In the genomic region with DNA sequence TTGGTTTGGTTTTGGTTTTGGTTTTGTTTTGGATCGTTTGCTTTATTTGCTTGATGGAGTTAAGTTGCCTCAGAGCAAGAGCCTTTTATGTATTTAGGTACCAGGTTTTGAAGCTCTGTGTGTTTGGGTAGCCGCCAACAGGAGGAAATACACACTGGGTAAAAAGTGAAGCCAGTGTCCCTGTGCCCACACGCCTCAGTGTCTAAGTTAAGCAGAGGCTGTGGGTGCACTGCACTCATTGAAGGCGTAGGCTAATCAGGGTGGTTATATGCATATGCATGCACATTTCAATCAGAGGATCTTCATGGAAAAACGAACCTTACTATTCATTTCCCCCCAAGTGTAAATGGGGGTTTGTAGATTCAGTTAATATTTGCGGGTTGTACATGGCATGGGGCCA, we compare ENCODE assay signal across 13 mouse cellular contexts.
DNase-seq lines count a peak whose midpoint lies in the region; ATAC-seq and TF ChIP-seq lines count a peak whose summit lies in the region.
"Had no signal": no experiment of that assay in that cellular context is flagged by ENCODE, and none has a peak within 500 bp of the region (broad histone marks: within the 10 kb centered on the region; RNA-seq: fewer than 3 reads in every experiment).

No protein-coding gene starts in this region.

- H3K4me2 ChIP-seq in stomach, postnatal 0 days (replicated peaks; ENCODE audit: low read depth): no peak overlapping the region
- H3K4me2 ChIP-seq: limb, embryonic 12.5 days had no signal

- no peak for TF ChIP-seq CTCF in layer of hippocampus, adult 2 months (conservative IDR thresholded peaks at IDR 0.05)
- TF ChIP-seq CTCF in stomach, postnatal 0 days (IDR thresholded peaks at IDR 0.05; ENCODE audit: low read depth): no peak

- no peaks in the 10 kb centered on the region for H3K27me3 ChIP-seq in stomach, postnatal 0 days (ENCODE audit: control insufficient read depth, insufficient read depth, low read length)
- H3K27me3 ChIP-seq: limb, embryonic 12.5 days; Patski had no signal

- ATAC-seq in stomach, postnatal 0 days (ENCODE audit: low FRiP score, low TSS enrichment): no peak
- ATAC-seq: Patski had no signal

- no peak overlapping the region; the same call in 1 of the 2 replicates for H3K27ac ChIP-seq in layer of hippocampus, adult 2 months
- no peak overlapping the region for H3K27ac ChIP-seq in stomach, postnatal 0 days (replicated peaks)
- H3K27ac ChIP-seq: limb, embryonic 12.5 days had no signal

- H3K4me1 ChIP-seq in stomach, postnatal 0 days (replicated peaks; ENCODE audit: control insufficient read depth, insufficient read depth): no peaks in the 10 kb centered on the region
- H3K4me1 ChIP-seq: limb, embryonic 12.5 days had no signal

- H3K9me3 ChIP-seq in stomach, postnatal 0 days (ENCODE audit: control insufficient read depth, low read length): no peaks in the 10 kb centered on the region
- H3K9me3 ChIP-seq: limb, embryonic 12.5 days had no signal

- TF ChIP-seq EP300 in stomach, postnatal 0 days (optimal IDR thresholded peaks at IDR 0.05): no peak

- H3K9ac ChIP-seq in stomach, postnatal 0 days (ENCODE audit: low read length): no peak overlapping the region
- H3K9ac ChIP-seq: limb, embryonic 12.5 days had no signal

- WGBS in stomach, postnatal 0 days: 75% methylated on average over 6 of the region's 6 CpGs

- H3K36me3 ChIP-seq in stomach, postnatal 0 days (ENCODE audit: control insufficient read depth, insufficient read depth, low read length): no peaks in the 10 kb centered on the region
- H3K36me3 ChIP-seq: limb, embryonic 12.5 days had no signal

- DNase-seq in cerebellum, adult 11-12 months: peak; percentile 70
- peak; percentile 75 for DNase-seq in cerebellum, adult 9-11 months
- peak; percentile 25 to 32 for DNase-seq in layer of hippocampus, adult 2 months (ENCODE audit: low spot score in 2 of 2)
- peak; percentile 75 to 76 for DNase-seq in right cerebral cortex, adult 2 months (ENCODE audit: low spot score in 2 of 2)
- DNase-seq in stomach, postnatal 0 days (ENCODE audit: low spot score): no peak
- no peak for DNase-seq in thymus, postnatal 36 days
- no peak for DNase-seq in heart, adult 8-10 months (ENCODE audit: low spot score)
- DNase-seq: adrenal gland, adult 8-10 months; heart, postnatal 4 days; kidney, postnatal 10 days had no signal

- no peak overlapping the region for H3K4me3 ChIP-seq in layer of hippocampus, adult 2 months
- H3K4me3 ChIP-seq in stomach, postnatal 0 days (ENCODE audit: low read depth, low read length): no peak overlapping the region
- H3K4me3 ChIP-seq: erythroblast, embryonic 14.5 days; limb, embryonic 12.5 days had no signal

Comparison
In these comparisons a context has a peak if more than half of its experiments do, and no peak if none do; other contexts are left out.
1. DNase-seq: peak in cerebellum, adult 11-12 months (single experiment), cerebellum, adult 9-11 months (single experiment), layer of hippocampus, adult 2 months (2 of 2) and right cerebral cortex, adult 2 months (2 of 2); none in stomach, postnatal 0 days (single experiment), thymus, postnatal 36 days (0 of 2) and heart, adult 8-10 months (single experiment).